Mouse (Mus musculus): ENCODE measurements around the gene Fgd6. TPM values are rescaled to one million over a fixed set of nuclear protein-coding genes. Genes with fewer than 3 reads are reported as not detected.

The Fgd6 gene
- polyA plus RNA-seq, 1 experiment = 5.3 TPM

- Histone ChIP-seq H3K36me3 (ENCODE audit: control insufficient read depth, insufficient read depth, low read length, poor library complexity, severe bottlenecking) (no peaks in the 10 kb centered on the region), H3K27ac (ENCODE audit: insufficient read depth, low read length) (no peak overlapping the region), H3K4me1 (ENCODE audit: control insufficient read depth, insufficient read depth, low read length) (no peaks in the 10 kb centered on the region), H3K4me3 (ENCODE audit: low read depth, low read length) (no peak overlapping the region), H3K9ac (ENCODE audit: low read depth, poor library complexity, severe bottlenecking) (no peak overlapping the region), H3K27me3 (ENCODE audit: control insufficient read depth, insufficient read depth, low read length, poor library complexity, severe bottlenecking) (no peaks in the 10 kb centered on the region), H3K9me3 (replicated peaks; ENCODE audit: control insufficient read depth, insufficient read depth, low read length, poor library complexity, severe bottlenecking) (no peaks in the 10 kb centered on the region)
- TF ChIP-seq EP300 (IDR thresholded peaks at IDR 0.05; ENCODE audit: insufficient read depth, low read depth, low read length) (no peak), POLR2A (IDR thresholded peaks at IDR 0.05; ENCODE audit: insufficient read depth, low read length) (no peak)
Measured at GRCm38 (mm10) chr10:94047845-94048559, 12.2 kb downstream of the Fgd6 start.

GRCm38 (mm10) chr10:94049121-94049520 is 13.3 kb downstream of the Fgd6 start:
- H3K4me1 ChIP-seq (ENCODE audit: control insufficient read depth, insufficient read depth, low read length) = no peaks in the 10 kb centered on the region
- H3K4me3 ChIP-seq (ENCODE audit: low read depth, low read length) = no peak overlapping the region
- no peaks in the 10 kb centered on the region for H3K36me3 ChIP-seq (ENCODE audit: control insufficient read depth, insufficient read depth, low read length, poor library complexity, severe bottlenecking)
- TF ChIP-seq EP300 (IDR thresholded peaks at IDR 0.05; ENCODE audit: insufficient read depth, low read depth, low read length) (no peak), POLR2A (IDR thresholded peaks at IDR 0.05; ENCODE audit: insufficient read depth, low read length) (no peak), CTCF (IDR thresholded peaks at IDR 0.05; ENCODE audit: low read depth, low read length) (no peak)
- H3K27me3 ChIP-seq (ENCODE audit: control insufficient read depth, insufficient read depth, low read length, poor library complexity, severe bottlenecking) = no peaks in the 10 kb centered on the region
- H3K9ac ChIP-seq (ENCODE audit: low read depth, poor library complexity, severe bottlenecking) = no peak overlapping the region
- no peak overlapping the region for H3K27ac ChIP-seq (ENCODE audit: insufficient read depth, low read length)
- H3K9me3 ChIP-seq (replicated peaks; ENCODE audit: control insufficient read depth, insufficient read depth, low read length, poor library complexity, severe bottlenecking) = no peaks in the 10 kb centered on the region

GRCm38 (mm10) chr10:94050736-94051135 is 14.9 kb downstream of the Fgd6 start:
- Histone ChIP-seq H3K27me3 (ENCODE audit: control insufficient read depth, insufficient read depth, low read length, poor library complexity, severe bottlenecking) (no peaks in the 10 kb centered on the region), H3K36me3 (ENCODE audit: control insufficient read depth, insufficient read depth, low read length, poor library complexity, severe bottlenecking) (no peaks in the 10 kb centered on the region), H3K9ac (ENCODE audit: low read depth, poor library complexity, severe bottlenecking) (no peak overlapping the region), H3K4me3 (ENCODE audit: low read depth, low read length) (no peak overlapping the region), H3K9me3 (replicated peaks; ENCODE audit: control insufficient read depth, insufficient read depth, low read length, poor library complexity, severe bottlenecking) (no peaks in the 10 kb centered on the region), H3K4me1 (ENCODE audit: control insufficient read depth, insufficient read depth, low read length) (no peaks in the 10 kb centered on the region), H3K27ac (ENCODE audit: insufficient read depth, low read length) (no peak overlapping the region)
- no peak for TF ChIP-seq POLR2A (IDR thresholded peaks at IDR 0.05; ENCODE audit: insufficient read depth, low read length)
- no peak for TF ChIP-seq EP300 (IDR thresholded peaks at IDR 0.05; ENCODE audit: insufficient read depth, low read depth, low read length)
- no peak for TF ChIP-seq CTCF (IDR thresholded peaks at IDR 0.05; ENCODE audit: low read depth, low read length)

- Histone ChIP-seq H3K9me3 (replicated peaks; ENCODE audit: control insufficient read depth, insufficient read depth, low read length, poor library complexity, severe bottlenecking) (no peaks in the 10 kb centered on the region; the same call in 1 of the 2 replicates), H3K36me3 (ENCODE audit: control insufficient read depth, insufficient read depth, low read length, poor library complexity, severe bottlenecking) (no peaks in the 10 kb centered on the region), H3K27me3 (ENCODE audit: control insufficient read depth, insufficient read depth, low read length, poor library complexity, severe bottlenecking) (no peaks in the 10 kb centered on the region), H3K4me1 (ENCODE audit: control insufficient read depth, insufficient read depth, low read length) (no peaks in the 10 kb centered on the region), H3K27ac (ENCODE audit: insufficient read depth, low read length) (no peak overlapping the region), H3K9ac (ENCODE audit: low read depth, poor library complexity, severe bottlenecking) (no peak overlapping the region), H3K4me3 (ENCODE audit: low read depth, low read length) (no peak overlapping the region)
- no peak for TF ChIP-seq CTCF (IDR thresholded peaks at IDR 0.05; ENCODE audit: low read depth, low read length)
- no peak for TF ChIP-seq EP300 (IDR thresholded peaks at IDR 0.05; ENCODE audit: insufficient read depth, low read depth, low read length)
Measured at GRCm38 (mm10) chr10:94056487-94056886, 20.7 kb downstream of the Fgd6 start.

- Histone ChIP-seq H3K9me3 (replicated peaks; ENCODE audit: control insufficient read depth, insufficient read depth, low read length, poor library complexity, severe bottlenecking) (no peaks in the 10 kb centered on the region; the same call in 1 of the 2 replicates), H3K4me1 (ENCODE audit: control insufficient read depth, insufficient read depth, low read length) (no peaks in the 10 kb centered on the region), H3K4me3 (ENCODE audit: low read depth, low read length) (no peak overlapping the region), H3K27ac (ENCODE audit: insufficient read depth, low read length) (no peak overlapping the region), H3K36me3 (ENCODE audit: control insufficient read depth, insufficient read depth, low read length, poor library complexity, severe bottlenecking) (no peaks in the 10 kb centered on the region), H3K9ac (ENCODE audit: low read depth, poor library complexity, severe bottlenecking) (no peak overlapping the region), H3K27me3 (ENCODE audit: control insufficient read depth, insufficient read depth, low read length, poor library complexity, severe bottlenecking) (no peaks in the 10 kb centered on the region)
- TF ChIP-seq EP300 (IDR thresholded peaks at IDR 0.05; ENCODE audit: insufficient read depth, low read depth, low read length) = no peak
- TF ChIP-seq CTCF (IDR thresholded peaks at IDR 0.05; ENCODE audit: low read depth, low read length) = no peak
- TF ChIP-seq POLR2A (IDR thresholded peaks at IDR 0.05; ENCODE audit: insufficient read depth, low read length) = no peak
Measured at GRCm38 (mm10) chr10:94059618-94060055, 23.8 kb downstream of the Fgd6 start.

- TF ChIP-seq EP300 (IDR thresholded peaks at IDR 0.05; ENCODE audit: insufficient read depth, low read depth, low read length) (no peak), CTCF (IDR thresholded peaks at IDR 0.05; ENCODE audit: low read depth, low read length) (no peak), POLR2A (IDR thresholded peaks at IDR 0.05; ENCODE audit: insufficient read depth, low read length) (no peak)
- no peaks in the 10 kb centered on the region for H3K36me3 ChIP-seq (ENCODE audit: control insufficient read depth, insufficient read depth, low read length, poor library complexity, severe bottlenecking)
- no peak overlapping the region for H3K27ac ChIP-seq (ENCODE audit: insufficient read depth, low read length)
- H3K27me3 ChIP-seq (ENCODE audit: control insufficient read depth, insufficient read depth, low read length, poor library complexity, severe bottlenecking) = no peaks in the 10 kb centered on the region
- H3K4me1 ChIP-seq (ENCODE audit: control insufficient read depth, insufficient read depth, low read length) = no peaks in the 10 kb centered on the region
- H3K9ac ChIP-seq (ENCODE audit: low read depth, poor library complexity, severe bottlenecking) = no peak overlapping the region
- no peaks in the 10 kb centered on the region; the same call in 1 of the 2 replicates for H3K9me3 ChIP-seq (replicated peaks; ENCODE audit: control insufficient read depth, insufficient read depth, low read length, poor library complexity, severe bottlenecking)
- H3K4me3 ChIP-seq (ENCODE audit: low read depth, low read length) = no peak overlapping the region
Measured at GRCm38 (mm10) chr10:94060190-94060589, 24.4 kb downstream of the Fgd6 start.

Measured in ES-Bruce4 (cell line).